Mouse (Mus musculus): ENCODE results near the gene Hoxa10. TPM values are rescaled to one million over a fixed set of nuclear protein-coding genes. Genes with fewer than 3 reads are reported as not detected.

Hoxa10 gene
- polyA plus RNA-seq, 1 experiment from 2014 or later, result 0.08 TPM

DNA sequence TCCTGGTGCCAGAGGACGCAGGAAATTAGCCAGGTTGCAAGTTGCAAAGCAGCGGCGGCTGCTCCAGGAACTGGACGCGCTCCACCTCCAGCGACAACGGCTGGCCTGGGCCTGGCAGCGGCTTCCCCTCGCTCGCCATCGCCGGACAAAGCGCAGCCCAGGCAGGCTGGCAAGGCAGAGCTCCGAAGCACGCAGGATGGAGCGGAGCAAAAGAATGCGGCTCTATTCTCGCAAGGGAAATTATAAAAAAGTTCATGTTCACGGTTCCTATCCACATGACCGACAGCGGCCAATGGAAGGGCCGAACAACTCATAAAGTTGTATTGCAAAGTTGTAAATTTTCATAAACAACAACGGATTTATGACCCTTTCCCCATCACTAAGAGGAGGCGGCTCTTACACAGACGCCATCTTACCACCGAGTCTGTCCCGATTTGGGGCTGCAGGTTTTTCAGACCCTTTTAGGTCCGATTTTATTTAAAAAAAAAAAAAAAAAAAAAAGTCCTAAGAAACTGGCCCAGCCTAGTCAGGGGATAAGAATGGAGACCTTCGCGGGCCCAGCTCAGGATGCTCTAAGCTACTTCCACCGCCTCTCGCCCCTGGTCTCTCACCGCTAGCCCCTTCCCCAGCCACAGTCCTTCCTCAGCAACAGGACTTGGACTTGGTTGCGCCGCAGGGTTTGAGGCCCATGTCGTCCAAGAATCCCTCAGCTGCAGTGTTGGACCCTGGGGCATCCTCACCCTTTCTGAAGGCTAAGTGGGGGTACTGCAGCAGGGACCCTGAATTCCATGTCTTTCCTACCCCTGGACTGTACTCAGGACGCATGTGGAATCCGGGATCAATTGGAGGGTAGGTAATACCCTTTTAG lies 27.3 kb downstream of the Hoxa10 start, which contains the start of the genes Hoxa3 and Gm28308:
TSS of gene Hoxa3 (minus strand) at position 218 of the 868 bp plus-strand sequence.
TSS of gene Gm28308 (minus strand) at position 221 of the 868 bp plus-strand sequence.
- Histone ChIP-seq H3K27me3 (peaks cover 100% of the 10 kb centered on the region), H3K9me3 (replicated peaks) (no peaks in the 10 kb centered on the region), H3K36me3 (replicated peaks) (no peaks in the 10 kb centered on the region), H3K9ac (no peak within 1 kb of the TSS), H3K4me3 (replicated peaks) (peak within 1 kb of the TSS; percentile 37), H3K4me2 (peak within 1 kb of the TSS; percentile 46), H3K4me1 (replicated peaks) (peaks cover 17% of the 10 kb centered on the region; the same call in 1 of the 2 replicates), H3K27ac (replicated peaks) (no peak within 1 kb of the TSS)
- ATAC-seq (ENCODE audit: insufficient read depth), result no peak
- 4% methylated on average over 38 of the region's 38 CpGs for WGBS (ENCODE audit: insufficient replicate concordance)

DNA sequence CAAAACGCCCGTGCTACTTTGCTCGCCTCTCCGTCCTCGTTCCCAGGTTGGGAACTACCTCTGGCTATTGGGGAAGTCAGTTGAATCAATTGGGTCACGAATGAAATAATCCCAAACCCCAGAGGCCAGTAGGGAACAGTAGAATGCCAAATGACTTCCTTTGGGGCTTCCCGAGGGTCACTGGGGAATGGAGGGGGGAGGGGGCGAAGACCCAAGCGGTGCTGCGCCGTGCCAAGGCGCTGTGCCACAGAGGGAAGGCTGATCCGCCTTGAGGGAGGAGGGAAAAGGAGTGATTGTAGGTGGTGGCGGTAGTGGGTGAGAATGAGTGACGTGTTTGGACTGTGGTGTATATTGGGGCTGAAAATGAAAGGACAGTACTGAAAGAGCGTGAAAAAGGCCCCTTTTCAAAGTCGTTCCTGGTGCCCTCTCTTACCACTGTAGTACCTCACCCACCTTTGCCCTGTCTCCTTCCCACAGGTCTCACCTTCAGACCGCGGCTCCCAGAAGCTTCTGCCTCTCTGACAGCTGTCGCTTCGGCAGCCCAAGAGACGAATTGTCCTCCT lies 28.0 kb downstream of the Hoxa10 start:
- no peak overlapping the region for H3K27ac ChIP-seq (replicated peaks)

GRCm38 (mm10) chr6:52211961-52212360 lies 28.7 kb downstream of the Hoxa10 start:
- no peaks in the 10 kb centered on the region for H3K9me3 ChIP-seq (replicated peaks)
- H3K27ac ChIP-seq (replicated peaks), result no peak overlapping the region
- peaks cover 100% of the 10 kb centered on the region for H3K27me3 ChIP-seq
- H3K4me1 ChIP-seq (replicated peaks), result peaks cover 15% of the 10 kb centered on the region; the same call in 1 of the 2 replicates
- peak overlapping the region; percentile 46; the same call in 1 of the 2 replicates for H3K4me2 ChIP-seq
- 0 out of 2 replicates have a peak overlapping the region, but pooled peaks have one; percentile 2 for H3K4me3 ChIP-seq (replicated peaks)
- H3K36me3 ChIP-seq (replicated peaks), result no peaks in the 10 kb centered on the region
- ATAC-seq (ENCODE audit: insufficient read depth), result no peak
- H3K9ac ChIP-seq, result no peak overlapping the region
- WGBS (ENCODE audit: insufficient replicate concordance), result 2% methylated on average over 13 of the region's 13 CpGs

More for the DNA sequence above, 28.0 kb downstream of the Hoxa10 start:
- Histone ChIP-seq H3K4me1 (replicated peaks) (peaks cover 20% of the 10 kb centered on the region; the same call in 1 of the 2 replicates), H3K4me2 (peak overlapping the region; percentile 46), H3K9ac (no peak overlapping the region), H3K4me3 (replicated peaks) (peak overlapping the region; percentile 37), H3K36me3 (replicated peaks) (no peaks in the 10 kb centered on the region), H3K9me3 (replicated peaks) (no peaks in the 10 kb centered on the region), H3K27me3 (peaks cover 100% of the 10 kb centered on the region)
- 1% methylated on average over 22 of the region's 22 CpGs for WGBS (ENCODE audit: insufficient replicate concordance)
- no peak for ATAC-seq (ENCODE audit: insufficient read depth)

- 2% methylated on average over 37 of the region's 37 CpGs for WGBS (ENCODE audit: insufficient replicate concordance)
- H3K4me1 ChIP-seq (replicated peaks), result 0 out of 2 replicates have a peak, but pooled peaks cover 12% of the 10 kb centered on the region
- H3K4me3 ChIP-seq (replicated peaks), result no peak overlapping the region
- H3K27me3 ChIP-seq, result peaks cover 100% of the 10 kb centered on the region
- ATAC-seq (ENCODE audit: insufficient read depth), result no peak
- no peaks in the 10 kb centered on the region for H3K36me3 ChIP-seq (replicated peaks)
- H3K9me3 ChIP-seq (replicated peaks), result no peaks in the 10 kb centered on the region
- peak overlapping the region; percentile 46; the same call in 1 of the 2 replicates for H3K4me2 ChIP-seq
- H3K9ac ChIP-seq, result no peak overlapping the region
- H3K27ac ChIP-seq (replicated peaks), result no peak overlapping the region
Observed at GRCm38 (mm10) chr6:52211170-52211935, 29.3 kb downstream of the Hoxa10 start.

GRCm38 (mm10) chr6:52209685-52210046 lies 31.0 kb downstream of the Hoxa10 start:
- no peak for ATAC-seq (ENCODE audit: insufficient read depth)
- H3K27ac ChIP-seq (replicated peaks), result no peak overlapping the region

DNA sequence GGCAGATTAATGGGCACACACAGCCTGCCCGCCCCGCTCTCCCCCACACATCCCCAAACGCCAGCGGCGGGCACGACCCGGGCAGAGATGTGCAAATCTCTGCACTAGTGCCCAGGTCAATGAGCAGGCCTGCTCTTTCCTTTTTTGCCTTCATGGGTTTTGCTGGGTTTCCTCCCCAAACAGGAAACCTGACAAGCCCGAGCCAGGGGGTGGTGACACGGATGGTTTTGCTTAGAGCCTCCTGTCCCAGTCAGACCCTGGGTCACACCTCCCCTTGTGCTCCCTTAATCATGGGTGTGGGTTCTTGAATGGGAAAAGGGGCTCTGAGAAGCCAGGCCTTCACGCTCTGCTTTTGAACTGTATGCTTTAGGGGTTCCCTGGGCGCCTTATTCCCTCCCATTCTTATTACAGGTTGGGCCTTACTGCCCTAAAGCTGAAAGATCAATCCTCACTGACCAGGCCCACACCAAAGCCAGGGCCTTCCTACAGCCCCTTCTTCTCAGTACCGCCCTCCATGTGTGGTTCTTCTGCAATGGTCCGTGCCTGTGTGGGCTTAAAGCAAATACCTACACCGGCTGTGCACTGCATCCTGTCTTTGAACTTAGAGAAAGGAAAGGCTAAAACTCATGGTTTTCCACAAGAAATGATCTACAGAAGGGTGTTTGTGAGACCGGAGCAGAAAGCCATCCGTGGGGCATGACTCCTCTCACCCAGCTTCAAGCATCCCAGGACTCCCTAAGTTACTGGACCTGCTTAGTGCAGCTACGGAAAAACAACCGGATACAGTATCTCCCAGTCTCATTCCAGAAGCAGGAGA lies 31.6 kb downstream of the Hoxa10 start:
- 12% methylated on average over 18 of the region's 18 CpGs for WGBS (ENCODE audit: insufficient replicate concordance)
- Histone ChIP-seq H3K36me3 (replicated peaks) (no peaks in the 10 kb centered on the region), H3K9me3 (replicated peaks) (no peaks in the 10 kb centered on the region), H3K4me1 (replicated peaks) (peaks cover 12% of the 10 kb centered on the region), H3K4me3 (replicated peaks) (peak overlapping the region; percentile 8; the same call in 1 of the 2 replicates), H3K9ac (no peak overlapping the region), H3K27me3 (peaks cover 100% of the 10 kb centered on the region), H3K27ac (replicated peaks) (no peak overlapping the region), H3K4me2 (peak overlapping the region; percentile 29)
- ATAC-seq (ENCODE audit: insufficient read depth), result no peak

More at GRCm38 (mm10) chr6:52209685-52210046, 31.0 kb downstream of the Hoxa10 start:
- Histone ChIP-seq H3K4me1 (replicated peaks) (peaks cover 12% of the 10 kb centered on the region; the same call in 1 of the 2 replicates), H3K4me2 (no peak overlapping the region), H3K9ac (no peak overlapping the region), H3K9me3 (replicated peaks) (no peaks in the 10 kb centered on the region), H3K36me3 (replicated peaks) (no peaks in the 10 kb centered on the region), H3K27me3 (peaks cover 100% of the 10 kb centered on the region), H3K4me3 (replicated peaks) (no peak overlapping the region)
- WGBS (ENCODE audit: insufficient replicate concordance), result 24% methylated on average over 12 of the region's 12 CpGs

GRCm38 (mm10) chr6:52208072-52208867 lies 32.4 kb downstream of the Hoxa10 start, which contains the start of gene Hoxa6:
TSS of gene Hoxa6 (minus strand) at chr6:52208722.
- Histone ChIP-seq H3K4me1 (replicated peaks) (peaks cover 12% of the 10 kb centered on the region), H3K4me3 (replicated peaks) (peak within 1 kb of the TSS; percentile 8; the same call in 1 of the 2 replicates), H3K9me3 (replicated peaks) (no peaks in the 10 kb centered on the region), H3K27ac (replicated peaks) (no peak within 1 kb of the TSS), H3K27me3 (peaks cover 100% of the 10 kb centered on the region), H3K9ac (no peak within 1 kb of the TSS), H3K36me3 (replicated peaks) (no peaks in the 10 kb centered on the region), H3K4me2 (peak within 1 kb of the TSS; percentile 29)
- WGBS (ENCODE audit: insufficient replicate concordance), result 6% methylated on average over 47 of the region's 47 CpGs
- ATAC-seq (ENCODE audit: insufficient read depth), result no peak

GRCm38 (mm10) chr6:52207684-52207976 lies 33.0 kb downstream of the Hoxa10 start:
- no peak for ATAC-seq (ENCODE audit: insufficient read depth)
- Histone ChIP-seq H3K9me3 (replicated peaks) (no peaks in the 10 kb centered on the region), H3K36me3 (replicated peaks) (no peaks in the 10 kb centered on the region), H3K4me1 (replicated peaks) (peaks cover 9% of the 10 kb centered on the region), H3K9ac (no peak overlapping the region), H3K27ac (replicated peaks) (no peak overlapping the region), H3K4me2 (no peak overlapping the region), H3K4me3 (replicated peaks) (no peak overlapping the region), H3K27me3 (peaks cover 100% of the 10 kb centered on the region)

DNA sequence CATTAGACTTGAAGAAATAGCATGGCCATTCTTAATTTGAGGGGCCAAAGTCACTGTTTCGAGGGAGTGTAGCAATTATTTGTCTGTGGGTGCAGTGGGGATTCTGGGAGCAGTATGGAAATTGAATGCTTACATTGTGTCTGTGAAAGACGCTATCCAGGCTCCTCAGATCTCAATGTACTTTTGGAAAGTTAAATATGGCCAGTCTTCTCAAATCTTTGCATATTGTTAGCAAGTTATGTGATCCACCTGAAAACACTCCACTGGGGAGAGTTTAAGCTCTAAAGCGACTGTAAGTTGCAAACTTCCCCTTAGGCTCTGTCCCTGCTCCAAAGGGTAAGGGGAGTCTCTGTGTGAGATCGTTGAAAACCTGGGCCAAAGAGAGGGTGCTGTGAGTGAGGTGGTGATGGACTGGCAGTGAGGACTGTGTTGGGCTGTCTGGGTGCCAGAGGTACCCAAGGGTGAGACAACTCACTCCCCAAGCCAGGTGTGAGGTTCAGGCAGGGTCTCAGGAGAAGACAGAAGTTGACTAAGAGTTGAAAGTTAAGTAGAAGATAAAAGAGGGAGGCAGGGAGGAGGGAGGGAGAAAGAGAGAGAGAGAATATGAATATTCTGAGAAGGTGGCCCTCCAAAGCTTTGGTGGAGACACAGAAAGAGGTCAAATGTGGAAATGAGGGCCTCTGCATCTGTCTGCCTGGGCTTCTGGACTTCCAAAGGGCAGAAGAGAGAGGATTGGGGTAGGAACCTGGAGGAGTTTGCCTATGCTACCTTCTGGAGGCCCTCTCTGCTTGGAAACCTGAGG lies 33.6 kb downstream of the Hoxa10 start:
- Histone ChIP-seq H3K36me3 (replicated peaks) (no peaks in the 10 kb centered on the region), H3K27me3 (peaks cover 100% of the 10 kb centered on the region), H3K4me1 (replicated peaks) (peaks cover 7% of the 10 kb centered on the region), H3K27ac (replicated peaks) (no peak overlapping the region), H3K9me3 (replicated peaks) (no peaks in the 10 kb centered on the region), H3K4me2 (no peak overlapping the region), H3K4me3 (replicated peaks) (no peak overlapping the region), H3K9ac (no peak overlapping the region)
- no peak for ATAC-seq (ENCODE audit: insufficient read depth)
- 28% methylated on average over 4 of the region's 4 CpGs for WGBS (ENCODE audit: insufficient replicate concordance)

Measured in liver, embryonic 15.5 days (tissue).